Mouse (Mus musculus): ENCODE measurements around the gene Ergic1. TPM values are rescaled to one million over a fixed set of nuclear protein-coding genes. Genes with fewer than 3 reads are reported as not detected.

The Ergic1 gene
- total RNA-seq, 2 experiments from 2014 or later = 159 to 166 TPM

DNA sequence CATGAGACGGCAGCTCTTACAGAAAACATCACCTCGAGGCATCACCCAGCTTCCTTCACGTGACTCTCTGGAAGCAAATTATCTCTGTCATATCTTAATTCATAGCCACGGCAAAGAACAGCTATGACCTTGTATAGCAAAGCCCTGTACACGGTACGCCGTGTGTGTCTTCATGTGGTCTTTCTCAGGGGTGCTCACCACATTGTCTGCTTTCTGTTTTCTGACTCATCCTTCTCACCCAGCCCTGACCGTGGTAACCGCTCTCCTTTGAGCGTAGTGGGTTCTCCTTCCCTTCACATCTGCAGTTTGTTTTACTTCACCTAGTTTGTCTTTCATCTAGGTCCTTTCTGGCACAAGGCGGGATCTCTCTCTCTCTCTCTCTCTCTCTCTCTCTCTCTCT lies 11.0 kb downstream of the Ergic1 start:
- no peak for DNase-seq (ENCODE audit: low spot score in 2 of 2)

DNA sequence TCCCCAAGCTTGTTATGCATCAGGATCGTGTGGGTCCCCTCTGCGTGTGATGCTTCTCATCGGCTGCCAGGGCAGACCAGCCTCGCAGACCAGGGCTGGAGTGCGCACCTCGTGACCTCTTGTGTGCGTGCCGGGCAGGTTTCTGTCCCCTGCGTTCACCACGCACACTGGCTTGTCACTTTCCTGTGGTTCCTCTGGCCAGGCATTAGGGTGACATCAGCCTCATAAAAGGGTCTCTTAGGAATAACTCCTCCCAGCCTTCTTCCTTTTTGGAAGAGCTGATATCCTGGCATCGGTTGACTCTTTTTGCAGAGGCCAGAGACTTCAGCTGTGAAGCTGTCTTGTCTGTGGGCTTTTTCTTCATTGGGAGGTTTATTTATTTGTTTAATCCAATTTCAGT lies 12.8 kb downstream of the Ergic1 start:
- no peak for DNase-seq (ENCODE audit: low spot score in 2 of 2)

DNA sequence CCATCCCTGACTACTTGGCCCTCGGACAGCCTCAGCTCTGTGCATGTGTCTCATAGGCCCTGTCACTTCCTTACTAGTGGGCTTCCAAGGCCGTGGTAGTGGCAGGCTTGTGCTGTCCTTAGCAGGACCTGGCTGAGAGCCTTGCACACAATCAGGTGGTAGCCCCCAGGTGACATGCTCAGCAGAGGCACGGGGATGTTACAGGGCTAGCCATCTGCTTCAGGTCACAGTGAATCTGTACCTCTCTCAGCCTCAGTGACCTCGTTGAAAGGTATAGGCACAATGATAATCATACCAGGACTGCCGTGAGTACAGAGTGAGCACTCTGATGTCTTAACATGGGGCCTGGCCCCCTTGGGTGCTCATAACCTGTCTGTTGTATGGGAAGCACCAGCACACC lies 13.4 kb downstream of the Ergic1 start:
- no peak for DNase-seq (ENCODE audit: low spot score in 2 of 2)

DNA sequence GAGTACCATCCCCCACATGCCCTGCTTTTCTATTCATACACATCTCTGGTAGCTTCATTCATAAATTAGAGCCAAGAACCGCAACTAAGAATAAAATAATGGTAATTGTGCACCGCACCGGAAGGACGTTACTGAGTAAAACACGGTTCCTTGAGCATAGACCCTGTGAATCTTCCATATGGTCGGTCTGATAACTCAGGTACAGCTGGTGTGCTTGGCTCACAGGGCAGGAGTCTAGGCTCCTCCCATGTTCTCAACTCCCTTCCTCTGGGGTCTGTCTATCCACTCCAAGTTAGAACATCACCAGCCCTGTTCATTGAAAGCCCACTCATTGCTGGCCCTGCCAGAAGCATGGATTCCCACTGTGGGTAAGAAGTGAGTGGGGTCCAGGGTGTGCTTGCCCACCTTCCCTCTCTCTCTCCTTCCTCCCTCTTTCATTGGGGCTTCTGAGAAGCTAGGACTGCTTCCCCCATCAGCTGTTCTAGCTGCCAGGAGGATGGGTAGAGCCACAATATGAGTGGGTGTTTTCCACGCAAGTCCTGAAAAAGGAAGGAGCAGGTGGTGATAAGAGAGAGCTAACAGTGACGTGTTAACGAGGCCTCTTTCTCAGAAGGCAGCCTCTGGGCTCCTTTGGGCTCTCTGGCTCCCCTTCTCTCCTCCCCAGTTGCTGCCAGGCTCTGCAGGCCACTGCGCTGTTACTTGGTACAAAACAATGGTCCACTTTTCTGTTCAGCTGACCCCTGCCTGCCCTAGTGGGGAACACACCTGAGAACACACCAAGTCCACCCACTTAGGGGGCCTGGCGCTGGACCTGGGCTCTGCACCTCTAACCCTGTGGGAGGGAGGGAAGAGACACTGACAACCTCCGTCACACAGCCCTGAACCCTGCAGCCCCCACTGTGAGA lies 14.7 kb downstream of the Ergic1 start:
- no peak for DNase-seq (ENCODE audit: low spot score in 2 of 2)

DNA sequence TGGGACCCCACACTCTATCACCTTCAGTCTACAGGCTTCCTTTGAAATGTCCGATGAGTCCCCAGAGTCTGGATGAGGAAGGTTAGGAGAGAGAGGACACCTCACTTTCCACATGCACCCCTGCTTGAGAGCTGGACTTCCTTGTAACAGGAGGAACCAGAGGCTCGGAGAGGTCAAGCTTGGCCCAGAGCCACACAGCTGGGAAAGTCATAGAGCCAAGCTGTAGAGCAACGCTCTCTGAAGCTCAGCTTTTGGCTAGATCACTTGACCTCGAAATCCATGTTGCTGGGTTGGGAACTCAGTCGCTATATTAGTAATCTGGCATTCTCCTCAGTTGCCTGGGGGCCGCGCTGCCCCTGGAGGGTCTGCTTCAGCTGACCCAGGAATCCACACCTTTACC lies 15.5 kb downstream of the Ergic1 start:
- no peak for DNase-seq (ENCODE audit: low spot score in 2 of 2)

DNA sequence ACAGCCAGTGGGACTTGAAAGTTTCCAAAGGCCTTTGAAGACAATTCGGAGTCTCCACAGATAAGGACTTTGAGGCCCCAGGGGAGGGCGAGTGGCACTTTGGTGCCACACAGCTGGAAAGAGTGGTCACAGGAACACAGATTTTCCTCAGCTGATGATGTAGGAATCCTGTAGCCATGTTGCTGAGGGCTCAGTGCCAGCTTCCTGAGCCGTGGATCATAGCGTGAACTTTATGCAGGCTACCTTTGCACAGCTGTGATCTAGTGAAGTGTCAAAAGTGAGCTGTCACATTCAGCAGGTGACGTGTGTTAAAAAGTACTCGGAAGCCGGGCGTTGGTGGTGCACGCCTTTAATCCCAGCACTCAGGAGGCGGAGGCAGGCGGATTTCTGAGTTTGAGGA lies 16.0 kb downstream of the Ergic1 start:
- no peak for DNase-seq (ENCODE audit: low spot score in 2 of 2)

DNA sequence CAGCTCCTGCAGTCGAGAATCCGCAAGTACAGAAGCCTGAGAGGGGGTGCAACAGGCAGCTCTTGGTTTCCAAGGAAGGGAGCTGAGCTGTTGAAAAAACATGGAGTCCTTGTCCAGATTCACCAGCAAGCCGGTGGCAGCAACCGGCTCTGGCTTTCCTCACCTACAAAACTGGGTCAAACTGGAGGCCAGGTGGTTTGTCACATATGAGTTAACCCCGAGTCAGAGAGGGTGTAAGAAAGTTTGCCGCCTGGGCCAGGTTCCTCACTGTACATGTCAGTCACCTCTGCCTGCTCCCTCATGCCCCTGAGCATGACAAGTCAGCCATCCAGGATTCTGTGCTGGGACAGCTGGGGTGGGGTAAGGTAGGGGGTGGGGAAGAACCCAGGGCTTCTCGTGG lies 16.9 kb downstream of the Ergic1 start:
- no peak for DNase-seq (ENCODE audit: low spot score in 2 of 2)

DNA sequence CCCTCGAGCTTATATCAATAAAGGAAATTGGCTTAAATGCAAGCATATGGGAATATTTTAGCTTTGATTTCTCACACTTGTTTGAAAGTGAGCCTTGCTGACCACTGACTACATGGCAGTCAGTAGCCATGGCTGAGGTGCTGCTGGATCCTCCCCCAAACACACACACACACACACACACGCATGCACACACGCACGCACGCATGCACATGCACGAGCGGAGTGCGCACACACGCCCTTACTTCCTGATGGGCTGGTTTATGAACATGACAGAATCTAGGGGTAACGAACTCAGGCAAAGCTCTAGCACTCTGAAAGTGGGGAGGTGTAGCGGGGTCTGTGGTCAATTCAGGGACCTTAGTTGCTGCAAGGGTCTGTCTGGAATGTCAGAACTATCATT lies 17.5 kb downstream of the Ergic1 start:
- no peak for DNase-seq (ENCODE audit: low spot score in 2 of 2)

DNA sequence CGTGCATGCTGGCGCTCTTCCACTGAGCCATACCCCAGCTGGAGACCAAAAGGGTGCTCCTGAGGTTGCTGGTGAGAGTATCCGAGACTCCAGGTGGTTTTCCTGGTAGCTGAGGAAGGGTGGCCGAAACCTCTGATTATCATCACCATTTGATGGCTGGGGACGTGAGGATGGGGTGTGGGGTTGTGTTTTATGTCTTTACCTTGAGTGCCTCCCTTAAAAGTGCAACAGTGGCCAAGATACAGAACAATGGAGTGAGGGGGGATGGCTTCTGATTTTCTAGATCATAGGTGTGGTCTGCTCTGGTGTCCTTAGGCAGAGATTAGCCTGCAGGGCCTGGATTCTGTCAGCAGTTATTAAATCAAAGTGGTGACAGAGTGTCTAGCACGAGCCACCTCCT lies 18.1 kb downstream of the Ergic1 start:
- no peak for DNase-seq (ENCODE audit: low spot score in 2 of 2)

DNA sequence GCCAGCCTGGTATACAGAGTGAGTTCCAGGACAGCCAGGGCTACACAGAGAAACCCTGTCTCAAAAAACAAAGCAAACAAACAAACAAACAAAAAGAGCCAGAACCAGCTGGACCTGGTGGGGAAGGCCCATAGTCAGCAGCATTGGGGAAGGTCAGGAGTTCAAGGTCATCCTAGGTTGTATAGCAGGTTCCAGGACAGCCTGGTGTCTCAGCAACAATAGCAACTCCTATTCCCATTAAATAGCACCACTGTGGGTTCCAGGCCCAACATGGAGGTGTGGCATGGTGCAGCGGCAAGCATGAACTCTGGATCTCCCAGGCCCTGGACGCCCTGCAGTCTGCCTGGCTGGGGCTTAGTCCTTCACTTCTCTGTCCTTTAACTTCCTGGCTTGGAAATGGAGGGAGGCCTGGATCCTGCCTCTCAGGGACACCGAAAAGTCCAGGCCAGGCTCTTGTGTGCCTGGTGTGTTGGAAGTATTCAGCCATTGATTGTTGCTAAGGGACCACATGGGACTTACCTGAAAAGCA lies 19.6 kb downstream of the Ergic1 start:
- DNase-seq (ENCODE audit: low spot score in 2 of 2) = peak in 1 of 2 experiments; percentile 25

DNA sequence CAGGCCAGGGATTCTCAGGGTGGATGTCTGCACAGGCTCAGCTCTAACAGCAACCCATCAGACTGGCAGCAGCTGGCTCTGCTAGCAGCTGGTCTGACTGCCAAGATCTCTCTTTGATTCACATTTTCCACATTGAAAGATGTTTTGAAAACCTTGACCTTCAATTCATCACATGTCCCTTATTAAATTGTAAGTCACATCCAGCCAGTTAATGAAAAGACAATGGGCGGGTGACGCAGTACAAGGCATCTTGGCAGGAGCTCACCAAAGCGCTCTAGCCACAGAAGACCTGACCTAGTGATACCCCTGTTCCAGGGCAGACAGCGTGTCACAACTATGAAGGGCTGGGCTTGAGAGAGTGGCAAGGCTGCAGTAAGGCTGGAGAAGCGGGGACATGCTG lies 21.0 kb downstream of the Ergic1 start:
- DNase-seq (ENCODE audit: low spot score in 2 of 2) = peak; percentile 47 to 66

DNA sequence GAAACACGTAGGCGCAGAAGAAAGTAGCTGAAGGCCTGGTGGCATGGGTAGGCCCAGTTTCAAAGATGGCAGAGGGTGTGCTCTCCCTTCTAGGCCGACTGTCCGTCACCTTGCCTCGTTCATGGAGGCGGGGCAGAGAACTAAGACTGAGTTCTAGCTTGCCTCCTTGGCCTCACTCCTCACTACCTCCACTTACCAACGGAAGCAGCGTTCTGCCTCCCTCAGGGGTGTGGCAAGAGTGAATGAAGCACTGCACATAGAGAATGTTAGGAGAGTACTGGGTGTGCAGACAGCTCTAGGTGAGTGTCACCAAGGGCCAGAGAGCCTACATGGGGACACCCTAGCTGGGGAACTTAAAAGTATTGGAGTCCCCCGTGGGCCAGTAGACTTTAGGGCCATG lies 21.8 kb downstream of the Ergic1 start:
- DNase-seq (ENCODE audit: low spot score in 2 of 2) = peak in 1 of 2 experiments; percentile 22

DNA sequence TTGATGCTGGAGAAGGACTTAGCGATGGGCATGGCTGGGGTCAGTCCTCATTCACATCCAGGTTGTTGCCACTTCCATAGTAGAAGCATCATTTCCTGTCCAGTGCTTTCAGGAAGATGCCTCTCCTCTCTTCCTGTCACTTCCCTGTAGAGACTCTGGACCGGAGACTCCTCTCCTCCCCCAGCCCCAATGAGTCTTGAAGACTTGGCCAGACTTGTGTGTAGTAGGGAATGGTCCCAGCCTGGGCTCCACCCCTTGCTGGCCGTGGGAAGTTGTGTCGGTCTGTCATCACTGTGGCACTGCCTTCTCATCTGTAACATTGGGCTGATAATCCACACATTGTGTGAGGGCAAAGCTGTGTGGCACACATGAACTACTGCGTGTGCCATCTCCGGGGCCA lies 22.3 kb downstream of the Ergic1 start:
- DNase-seq (ENCODE audit: low spot score in 2 of 2) = no peak

DNA sequence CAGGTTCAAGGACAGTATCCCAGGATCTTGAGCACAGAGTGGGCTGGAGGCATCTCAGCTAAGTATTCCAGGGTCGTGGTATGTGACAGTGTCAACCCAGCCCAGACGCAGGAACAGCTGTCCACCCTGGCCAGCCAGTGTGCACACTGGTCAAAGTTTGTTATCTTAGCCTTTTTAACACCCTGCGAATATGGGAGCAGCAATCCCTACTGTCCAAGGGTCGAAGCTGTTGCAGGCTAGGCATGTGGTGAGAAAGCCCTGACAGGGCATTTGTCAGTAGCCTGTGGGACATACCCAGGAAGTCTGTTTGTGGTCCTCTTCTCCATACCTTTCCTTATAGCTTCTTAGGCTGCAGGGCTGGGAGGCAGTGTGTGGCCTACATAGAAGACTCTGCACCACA lies 22.8 kb downstream of the Ergic1 start:
- DNase-seq (ENCODE audit: low spot score in 2 of 2) = no peak

DNA sequence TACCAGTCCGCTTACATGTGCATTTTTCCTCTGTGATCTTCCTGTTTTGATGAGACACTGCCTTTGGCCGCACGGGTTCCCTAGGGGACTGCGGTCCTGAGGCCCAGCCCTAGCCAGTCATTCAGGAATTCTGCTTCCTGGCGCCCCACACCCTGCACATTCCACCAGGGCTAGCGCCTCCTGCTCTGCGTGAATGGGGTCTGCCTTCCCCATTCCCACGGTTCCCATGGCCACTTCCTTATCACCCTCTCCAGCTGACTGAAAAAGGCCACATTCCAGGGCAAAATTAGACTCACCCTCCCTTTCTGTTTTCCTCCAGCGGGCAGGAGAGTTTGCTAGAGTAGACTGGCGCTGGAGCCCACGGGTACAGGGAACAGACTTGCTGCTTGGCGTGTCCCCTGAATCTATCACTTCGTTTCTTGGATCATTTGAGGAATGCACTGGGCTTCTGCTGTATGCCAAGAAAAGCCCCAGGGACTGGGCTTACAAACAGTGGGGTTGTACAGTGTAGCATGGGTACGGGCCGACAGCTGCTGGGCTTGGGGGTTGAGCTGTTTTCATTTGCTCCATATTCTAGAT lies 23.4 kb downstream of the Ergic1 start:
- DNase-seq (ENCODE audit: low spot score in 2 of 2) = peak; percentile 60

DNA sequence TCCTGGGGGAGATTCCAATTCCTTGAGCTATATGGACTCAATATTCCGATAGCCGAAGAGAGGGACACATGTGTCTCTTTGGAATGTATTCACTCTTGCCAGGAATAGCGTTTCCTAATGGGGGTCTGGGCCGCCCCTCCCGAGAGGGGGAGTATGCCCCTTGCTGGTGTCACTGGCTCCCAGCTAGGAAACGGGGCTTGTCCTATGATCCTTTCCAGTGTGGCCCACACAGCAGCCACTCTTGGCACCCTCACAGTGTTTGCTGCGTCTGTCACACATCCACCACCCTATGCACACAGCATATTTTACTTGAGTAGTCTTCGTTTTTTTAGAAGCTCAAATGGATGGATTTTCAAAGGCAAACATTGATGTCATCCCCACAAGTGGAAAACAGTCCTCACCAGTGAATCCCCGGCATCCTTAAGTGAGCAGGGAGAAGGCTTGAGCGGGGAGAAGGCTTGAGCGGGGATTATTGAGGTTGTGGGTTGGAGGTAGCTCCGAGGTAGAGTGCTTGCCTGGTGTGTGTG lies 26.7 kb downstream of the Ergic1 start:
- no peak for DNase-seq (ENCODE audit: low spot score in 2 of 2)

DNA sequence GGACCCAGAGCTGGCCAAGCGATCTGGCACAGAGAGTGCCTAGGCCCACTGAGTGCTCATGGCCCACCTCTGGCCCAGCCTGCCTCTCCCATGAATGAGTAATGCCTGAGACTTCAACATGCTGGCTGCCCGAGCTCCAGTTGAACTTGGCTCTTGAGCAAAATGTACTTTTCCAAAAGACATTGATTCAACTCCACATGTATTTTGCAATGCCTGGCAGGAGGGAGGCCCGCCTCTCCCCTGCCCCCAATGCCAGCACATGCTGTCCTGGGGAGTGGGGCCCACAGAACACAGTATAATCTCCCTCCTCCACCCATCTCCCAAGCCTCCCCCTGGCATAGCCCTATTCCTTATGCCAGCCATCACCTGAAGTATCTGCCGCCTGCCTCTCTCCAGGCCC lies 31.2 kb downstream of the Ergic1 start:
- DNase-seq (ENCODE audit: low spot score in 2 of 2) = no peak

DNA sequence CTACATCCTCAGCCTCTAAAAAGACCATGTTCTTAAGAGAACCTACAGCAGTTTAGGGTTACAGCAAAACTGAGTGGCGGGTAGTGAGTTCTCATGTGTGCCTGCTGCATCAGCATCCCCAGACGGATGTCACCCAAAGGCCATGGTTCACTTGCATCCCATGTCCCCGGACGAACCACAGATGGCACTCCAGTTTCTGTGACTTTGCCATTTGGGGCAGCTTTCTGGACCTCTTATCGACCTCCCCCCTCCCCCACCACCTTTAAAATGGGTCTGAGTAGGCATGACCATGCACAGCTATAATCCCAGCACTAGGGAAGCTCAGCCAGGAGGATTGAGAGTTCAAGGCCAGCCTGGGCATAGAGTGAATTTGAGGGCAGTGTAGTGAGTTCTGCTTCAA lies 31.9 kb downstream of the Ergic1 start:
- no peak for DNase-seq (ENCODE audit: low spot score in 2 of 2)

DNA sequence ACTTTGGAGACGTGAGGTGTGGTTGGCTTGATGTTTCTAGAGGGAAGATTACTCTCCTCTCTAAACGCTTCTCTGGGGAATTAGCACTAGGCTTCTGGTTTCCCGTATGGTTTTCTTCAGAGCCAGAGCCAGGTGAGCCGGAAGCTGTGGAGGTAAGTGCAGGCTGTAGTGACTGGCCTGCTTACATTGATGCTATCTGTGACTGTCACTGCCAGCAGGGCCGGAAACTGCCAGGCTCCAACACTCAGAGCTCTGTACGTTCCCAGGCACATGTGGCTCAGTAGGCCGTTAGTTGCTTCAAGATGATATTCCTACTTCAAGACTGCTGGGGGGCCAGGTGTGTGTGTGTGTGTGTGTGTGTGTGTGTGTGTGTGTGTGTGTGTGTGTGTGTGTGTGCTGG lies 32.9 kb downstream of the Ergic1 start:
- no peak for DNase-seq (ENCODE audit: low spot score in 2 of 2)

DNA sequence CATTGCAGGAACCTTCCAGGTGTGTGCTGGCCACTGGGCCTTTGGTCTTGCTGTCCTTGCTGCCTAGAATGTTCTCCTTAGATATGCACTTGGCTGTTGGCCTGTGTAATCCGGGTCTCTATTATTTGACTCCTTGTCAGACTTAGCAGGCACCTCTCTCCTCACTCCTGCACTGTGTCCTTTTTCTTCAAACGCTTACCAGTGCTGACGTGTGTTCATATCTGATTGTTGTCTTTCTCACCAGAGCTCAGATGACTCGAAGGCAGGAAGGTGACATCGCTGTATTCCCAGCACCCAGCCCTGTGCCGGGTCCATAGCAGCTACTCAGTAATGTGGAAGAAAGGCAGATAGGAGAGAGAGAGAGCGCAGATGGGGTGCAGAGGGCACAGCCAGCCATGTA lies 33.7 kb downstream of the Ergic1 start:
- DNase-seq (ENCODE audit: low spot score in 2 of 2) = no peak

DNA sequence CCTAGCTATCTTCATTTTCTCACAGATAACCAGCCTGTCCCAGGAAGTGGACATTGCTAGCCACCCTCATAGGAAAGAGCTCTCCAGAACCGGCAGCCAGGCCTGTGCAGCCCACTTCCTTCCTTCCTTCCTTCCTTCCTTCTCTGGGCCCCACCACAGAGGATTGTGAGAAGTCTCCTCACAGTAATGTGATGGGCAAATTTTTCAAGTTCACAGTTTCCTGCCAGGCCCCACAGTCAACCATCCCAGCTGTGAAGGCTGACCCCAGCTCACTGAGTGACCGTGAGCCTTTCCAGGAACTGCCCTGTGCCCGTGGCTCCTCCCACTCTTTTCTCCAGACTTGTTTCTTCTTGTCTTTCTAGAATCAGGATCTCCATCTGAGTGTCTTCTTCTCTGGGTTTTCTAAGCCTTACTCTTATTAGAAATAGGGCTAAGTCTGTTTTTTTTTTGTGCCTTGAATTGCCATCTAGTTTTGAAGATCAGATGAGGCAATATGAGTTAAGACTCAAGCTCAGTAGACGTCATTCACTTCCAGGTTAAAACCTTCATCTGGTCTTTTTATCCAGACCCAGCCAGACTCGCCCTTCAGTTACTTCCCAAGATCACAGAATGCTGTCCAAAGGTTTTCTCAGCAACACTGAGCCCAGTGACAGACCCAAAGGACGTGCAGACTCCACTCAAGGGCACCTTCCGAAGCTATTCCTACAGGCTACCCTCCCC lies 34.3 kb downstream of the Ergic1 start:
- no peak for DNase-seq (ENCODE audit: low spot score in 2 of 2)
